In the genomic region with DNA sequence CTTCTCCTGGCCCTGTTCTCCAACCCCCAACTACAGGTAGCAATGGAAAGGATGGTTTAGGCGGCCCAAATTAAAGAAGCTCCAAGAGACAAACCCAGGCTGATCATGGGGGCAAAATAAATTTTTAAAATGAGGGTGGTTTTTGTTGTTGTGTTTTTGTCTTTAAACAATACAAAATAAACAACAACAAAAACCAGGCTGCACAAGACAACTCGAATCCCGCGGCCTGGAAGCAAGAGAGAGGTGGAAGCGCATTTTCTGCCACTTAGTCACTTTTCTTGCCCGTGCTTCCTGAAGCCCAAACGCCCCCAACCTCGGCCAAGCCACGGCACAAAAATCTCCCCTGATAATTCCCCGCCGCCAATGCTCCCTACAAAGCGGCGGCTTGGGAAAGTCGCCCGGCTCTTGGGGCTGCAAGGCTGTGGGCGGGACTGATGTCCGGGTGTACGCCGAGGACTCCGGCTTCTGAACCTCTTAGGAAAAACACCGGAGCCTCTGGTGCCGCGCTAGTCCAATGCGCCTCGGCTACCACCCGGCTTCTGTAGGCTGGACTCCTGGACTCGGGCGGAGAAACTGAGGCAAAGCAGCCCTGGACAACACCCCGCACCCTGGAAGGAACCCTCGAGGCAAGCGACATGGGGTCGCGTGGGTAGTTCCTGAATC, we compare ENCODE assay signal across 8 mouse cellular contexts. TPM values are rescaled to one million over a fixed set of nuclear protein-coding genes. Genes with fewer than 3 reads are reported as not detected.
DNase-seq lines count a peak whose midpoint lies in the region; ATAC-seq and TF ChIP-seq lines count a peak whose summit lies in the region.

No protein-coding gene starts in this region.

- no peaks in the 10 kb centered on the region; the same call in 1 of the 2 replicates for H3K4me1 ChIP-seq in hindbrain, embryonic 11.5 days (replicated peaks; ENCODE audit: control insufficient read depth, insufficient read depth, low read length)
- peaks cover 4% of the 10 kb centered on the region for H3K4me1 ChIP-seq in hindbrain, embryonic 10.5 days (replicated peaks)
- H3K4me1 ChIP-seq in heart, embryonic 12.5 days (replicated peaks), result peaks cover 50% of the 10 kb centered on the region
- H3K4me1 ChIP-seq in limb, embryonic 14.5 days (ENCODE audit: control insufficient read depth, insufficient read depth, low read length), result peaks cover 99% of the 10 kb centered on the region

- no peak for TF ChIP-seq POLR2A in brain, embryonic 14.5 days (IDR thresholded peaks at IDR 0.05; ENCODE audit: borderline replicate concordance, extremely low read depth, insufficient read depth, insufficient read length, poor library complexity, severe bottlenecking)
- no peak for TF ChIP-seq POLR2A in limb, embryonic 14.5 days (IDR thresholded peaks at IDR 0.05; ENCODE audit: borderline replicate concordance, extremely low read depth, insufficient read depth, insufficient read length)

- under 1% methylated on average over 33 of the region's 33 CpGs for WGBS in hindbrain, embryonic 11.5 days
- WGBS in hindbrain, embryonic 10.5 days, result under 1% methylated on average over 33 of the region's 33 CpGs
- 2% methylated on average over 33 of the region's 33 CpGs for WGBS in heart, embryonic 12.5 days
- 10% methylated on average over 33 of the region's 33 CpGs for WGBS in limb, embryonic 14.5 days

- H3K36me3 ChIP-seq in hindbrain, embryonic 11.5 days (ENCODE audit: control insufficient read depth, insufficient read depth, low read length), result no peaks in the 10 kb centered on the region
- H3K36me3 ChIP-seq in hindbrain, embryonic 10.5 days, result no peaks in the 10 kb centered on the region
- no peaks in the 10 kb centered on the region for H3K36me3 ChIP-seq in heart, embryonic 12.5 days
- H3K36me3 ChIP-seq in limb, embryonic 14.5 days (ENCODE audit: control insufficient read depth, insufficient read depth, low read length), result peaks cover 14% of the 10 kb centered on the region; the same call in 1 of the 2 replicates

- H3K27me3 ChIP-seq in hindbrain, embryonic 11.5 days (ENCODE audit: control insufficient read depth, insufficient read depth, low read length), result peaks cover 99% of the 10 kb centered on the region
- H3K27me3 ChIP-seq in hindbrain, embryonic 10.5 days (ENCODE audit: insufficient read depth, poor library complexity, severe bottlenecking), result peaks cover 100% of the 10 kb centered on the region
- H3K27me3 ChIP-seq in heart, embryonic 12.5 days (replicated peaks), result peaks cover 97% of the 10 kb centered on the region
- H3K27me3 ChIP-seq in limb, embryonic 14.5 days (ENCODE audit: control insufficient read depth, insufficient read depth, low read length), result 0 out of 2 replicates have a peak, but pooled peaks cover 24% of the 10 kb centered on the region

- H3K9ac ChIP-seq in hindbrain, embryonic 11.5 days (ENCODE audit: low read depth, low read length), result no peak overlapping the region
- no peak overlapping the region for H3K9ac ChIP-seq in heart, embryonic 12.5 days
- peak overlapping the region; percentile 40; the same call in 1 of the 2 replicates for H3K9ac ChIP-seq in limb, embryonic 14.5 days (ENCODE audit: low read depth, low read length, severe bottlenecking)

- H3K27ac ChIP-seq in hindbrain, embryonic 11.5 days (ENCODE audit: low read depth, low read length), result no peak overlapping the region
- no peak overlapping the region for H3K27ac ChIP-seq in hindbrain, embryonic 10.5 days
- no peak overlapping the region for H3K27ac ChIP-seq in heart, embryonic 12.5 days (ENCODE audit: poor library complexity, severe bottlenecking)
- H3K27ac ChIP-seq in limb, embryonic 14.5 days (replicated peaks; ENCODE audit: low read depth, low read length), result no peak overlapping the region

- no peak overlapping the region for H3K4me3 ChIP-seq in hindbrain, embryonic 11.5 days (ENCODE audit: low read depth, low read length)
- no peak overlapping the region for H3K4me3 ChIP-seq in hindbrain, embryonic 10.5 days
- peak overlapping the region; percentile 17; the same call in 1 of the 2 replicates for H3K4me3 ChIP-seq in heart, embryonic 12.5 days
- H3K4me3 ChIP-seq in limb, embryonic 14.5 days (replicated peaks; ENCODE audit: low read length), result peak overlapping the region; percentile 25

- TF ChIP-seq CTCF in brain, embryonic 14.5 days (IDR thresholded peaks at IDR 0.05; ENCODE audit: borderline replicate concordance, extremely low read depth, insufficient read depth, insufficient read length), result no peak

- ATAC-seq in hindbrain, embryonic 11.5 days (ENCODE audit: low FRiP score), result no peak; the same call in 1 of the 2 replicates
- no peak for ATAC-seq in heart, embryonic 12.5 days (ENCODE audit: insufficient number of reproducible peaks, low FRiP score)
- ATAC-seq in limb, embryonic 14.5 days (ENCODE audit: low FRiP score, low read depth), result no peak
- no peak for ATAC-seq in granulocyte monocyte progenitor cell, adult 5-6 weeks (replicated peaks; ENCODE audit: poor library complexity, severe bottlenecking)

- DNase-seq in hindbrain, embryonic 11.5 days (ENCODE audit: low spot score), result peak; percentile 60
- DNase-seq in hindbrain, embryonic 10.5 days (ENCODE audit: low spot score), result no peak
- DNase-seq in brain, embryonic 14.5 days (ENCODE audit: low read depth), result peak; percentile 49
- DNase-seq in limb, embryonic 14.5 days (ENCODE audit: low spot score), result no peak
- DNase-seq in urinary bladder, adult 18-20 months (ENCODE audit: low spot score in 2 of 2), result no peak
- DNase-seq in thymus, postnatal 36 days, result no peak

- no peaks in the 10 kb centered on the region for H3K9me3 ChIP-seq in hindbrain, embryonic 11.5 days (ENCODE audit: control insufficient read depth, low read length)
- no peaks in the 10 kb centered on the region for H3K9me3 ChIP-seq in hindbrain, embryonic 10.5 days
- no peaks in the 10 kb centered on the region for H3K9me3 ChIP-seq in heart, embryonic 12.5 days (replicated peaks)
- no peaks in the 10 kb centered on the region for H3K9me3 ChIP-seq in limb, embryonic 14.5 days (ENCODE audit: control insufficient read depth, low read length)

- H3K4me2 ChIP-seq in hindbrain, embryonic 11.5 days (replicated peaks; ENCODE audit: low read depth, low read length), result no peak overlapping the region
- H3K4me2 ChIP-seq in heart, embryonic 12.5 days, result peak overlapping the region; percentile 47
- H3K4me2 ChIP-seq in limb, embryonic 14.5 days (replicated peaks; ENCODE audit: low read depth, low read length, severe bottlenecking), result peak overlapping the region; percentile 41

RNA-seq across cellular contexts. Expression of gene Nfix, which starts 16.1 kb away (rescaled TPM):
- polyA plus RNA-seq in hindbrain, embryonic 11.5 days (2014; fragmentation: Nextera tagmentation; extraction: Ambion mirVana), result 2.4 and 3.0 TPM in 2 replicates
- polyA plus RNA-seq in hindbrain, embryonic 10.5 days (2016; fragmentation: Nextera tagmentation; extraction: Ambion mirVana), result 0.07 and 0.29 TPM in 2 replicates
- 34.0 and 46.8 TPM in 2 replicates for polyA plus RNA-seq in brain, embryonic 14.5 days (2012; rRNA removed)
- 9.2 and 10.9 TPM in 2 replicates for polyA plus RNA-seq in heart, embryonic 12.5 days (2016; fragmentation: Nextera tagmentation; extraction: Ambion mirVana)
- polyA plus RNA-seq in limb, embryonic 14.5 days (2012; rRNA removed), result 81.2 and 97.7 TPM in 2 replicates
- 100 and 108 TPM in 2 replicates for polyA plus RNA-seq in limb, embryonic 14.5 days (2014; fragmentation: Nextera tagmentation; extraction: Ambion mirVana)
- total RNA-seq in granulocyte monocyte progenitor cell, adult 5-6 weeks (2014; fragmentation: Nextera tagmentation), result 25.7 and 51.2 TPM in 2 replicates
- total RNA-seq in granulocyte monocyte progenitor cell, adult 5-6 weeks (2017), result 9.5 and 12.8 TPM in 2 replicates

RNA-seq across cellular contexts. Expression of gene Dand5, which starts 38.6 kb away (rescaled TPM):
- polyA plus RNA-seq in hindbrain, embryonic 11.5 days (2014; fragmentation: Nextera tagmentation; extraction: Ambion mirVana), result 6.2 and 7.1 TPM in 2 replicates
- polyA plus RNA-seq in hindbrain, embryonic 10.5 days (2016; fragmentation: Nextera tagmentation; extraction: Ambion mirVana), result 3.8 and 5.5 TPM in 2 replicates
- polyA plus RNA-seq in brain, embryonic 14.5 days (2012; rRNA removed), result 8.0 and 8.9 TPM in 2 replicates
- polyA plus RNA-seq in heart, embryonic 12.5 days (2016; fragmentation: Nextera tagmentation; extraction: Ambion mirVana), result 4.6 and 6.2 TPM in 2 replicates
- polyA plus RNA-seq in limb, embryonic 14.5 days (2012; rRNA removed), result 5.7 and 5.9 TPM in 2 replicates
- polyA plus RNA-seq in limb, embryonic 14.5 days (2014; fragmentation: Nextera tagmentation; extraction: Ambion mirVana), result 6.4 and 6.9 TPM in 2 replicates
- total RNA-seq in granulocyte monocyte progenitor cell, adult 5-6 weeks (2014; fragmentation: Nextera tagmentation), result 4.1 and 4.7 TPM in 2 replicates
- 3.6 and 3.7 TPM in 2 replicates for total RNA-seq in granulocyte monocyte progenitor cell, adult 5-6 weeks (2017)

RNA-seq across cellular contexts. Expression of gene Gadd45gip1, which starts 47.3 kb away (rescaled TPM):
- 36.0 and 37.2 TPM in 2 replicates for polyA plus RNA-seq in hindbrain, embryonic 11.5 days (2014; fragmentation: Nextera tagmentation; extraction: Ambion mirVana)
- polyA plus RNA-seq in hindbrain, embryonic 10.5 days (2016; fragmentation: Nextera tagmentation; extraction: Ambion mirVana), result 43.7 and 45.8 TPM in 2 replicates
- polyA plus RNA-seq in brain, embryonic 14.5 days (2012; rRNA removed), result 30.1 and 39.2 TPM in 2 replicates
- polyA plus RNA-seq in heart, embryonic 12.5 days (2016; fragmentation: Nextera tagmentation; extraction: Ambion mirVana), result 50.9 and 52.1 TPM in 2 replicates
- polyA plus RNA-seq in limb, embryonic 14.5 days (2012; rRNA removed), result 39.8 and 45.6 TPM in 2 replicates
- polyA plus RNA-seq in limb, embryonic 14.5 days (2014; fragmentation: Nextera tagmentation; extraction: Ambion mirVana), result 43.2 and 44.9 TPM in 2 replicates
- 17.0 and 19.2 TPM in 2 replicates for total RNA-seq in granulocyte monocyte progenitor cell, adult 5-6 weeks (2014; fragmentation: Nextera tagmentation)
- 46.2 and 52.4 TPM in 2 replicates for total RNA-seq in granulocyte monocyte progenitor cell, adult 5-6 weeks (2017)

RNA-seq across cellular contexts. Expression of gene Rad23a, which starts 56.4 kb away (rescaled TPM):
- 88.6 and 91.3 TPM in 2 replicates for polyA plus RNA-seq in hindbrain, embryonic 11.5 days (2014; fragmentation: Nextera tagmentation; extraction: Ambion mirVana)
- polyA plus RNA-seq in hindbrain, embryonic 10.5 days (2016; fragmentation: Nextera tagmentation; extraction: Ambion mirVana), result 115 TPM in 2 replicates
- polyA plus RNA-seq in brain, embryonic 14.5 days (2012; rRNA removed), result 63.7 and 66.0 TPM in 2 replicates
- 129 and 131 TPM in 2 replicates for polyA plus RNA-seq in heart, embryonic 12.5 days (2016; fragmentation: Nextera tagmentation; extraction: Ambion mirVana)
- polyA plus RNA-seq in limb, embryonic 14.5 days (2012; rRNA removed), result 82.0 and 82.4 TPM in 2 replicates
- polyA plus RNA-seq in limb, embryonic 14.5 days (2014; fragmentation: Nextera tagmentation; extraction: Ambion mirVana), result 104 and 109 TPM in 2 replicates
- total RNA-seq in granulocyte monocyte progenitor cell, adult 5-6 weeks (2014; fragmentation: Nextera tagmentation), result 41.8 TPM in 2 replicates
- total RNA-seq in granulocyte monocyte progenitor cell, adult 5-6 weeks (2017), result 20.1 and 21.4 TPM in 2 replicates

Comparison
In these comparisons a context has a peak if more than half of its experiments do, and no peak if none do; other contexts are left out.
1. DNase-seq: peak in hindbrain, embryonic 11.5 days (single experiment) and brain, embryonic 14.5 days (single experiment); none in hindbrain, embryonic 10.5 days (single experiment), limb, embryonic 14.5 days (single experiment), urinary bladder, adult 18-20 months (0 of 2) and thymus, postnatal 36 days (0 of 2).
2. H3K4me3 ChIP-seq: peak in heart, embryonic 12.5 days (single experiment) and limb, embryonic 14.5 days (single experiment); none in hindbrain, embryonic 11.5 days (single experiment) and hindbrain, embryonic 10.5 days (single experiment).